Mouse (Mus musculus): ENCODE measurements around the gene Mrpl42. TPM values are rescaled to one million over a fixed set of nuclear protein-coding genes. Genes with fewer than 3 reads are reported as not detected.
"Not testable (repeated sequence)": the region's sequence is repeated elsewhere in the genome, so short reads cannot be mapped to it uniquely, and the experiment has no call there.

Mrpl42 gene
- 27.3 and 27.8 TPM in 2 replicates for polyA plus RNA-seq (2012; rRNA removed)

- peak; percentile 39 to 86 for DNase-seq (ENCODE audit: low read depth in 1 of 2, low spot score in 2 of 2)
- peak; percentile 56; the same call in 1 of the 2 replicates for TF ChIP-seq POLR2A (IDR thresholded peaks at IDR 0.05; ENCODE audit: low read depth, low read length)
- no peak for TF ChIP-seq CTCF (IDR thresholded peaks at IDR 0.05; ENCODE audit: extremely low read depth, insufficient read depth, insufficient read length, insufficient replicate concordance)
- no peaks in the 10 kb centered on the region for H3K27me3 ChIP-seq (ENCODE audit: control insufficient read depth, insufficient read depth, low read length)
- peak within 1 kb of the TSS; percentile 85 for H3K27ac ChIP-seq (ENCODE audit: insufficient read depth, low read length)
- H3K36me3 ChIP-seq (ENCODE audit: control insufficient read depth, insufficient read depth, low read length): no peaks in the 10 kb centered on the region; the same call in 1 of the 2 replicates
- WGBS: under 1% methylated on average over 35 of the region's 35 CpGs
- peaks cover 2% of the 10 kb centered on the region; the same call in 1 of the 2 replicates for H3K4me1 ChIP-seq (ENCODE audit: control insufficient read depth, insufficient read depth, insufficient read length)
- H3K4me3 ChIP-seq (ENCODE audit: extremely low read depth, insufficient read depth, insufficient read length): peak within 1 kb of the TSS; percentile 96
These were observed at the start of gene Mrpl42 for GRCm38 (mm10) chr10:95501463-95502081. Mrpl42 (minus strand) TSS chr10:95501940.

GRCm38 (mm10) chr10:95550506-95550905 is 48.8 kb upstream of the Mrpl42 start:
- no peak overlapping the region for H3K27ac ChIP-seq (ENCODE audit: insufficient read depth, low read length)
- 71% methylated on average over 1 of the region's 1 CpGs for WGBS
- no peak for DNase-seq (ENCODE audit: low read depth in 1 of 2, low spot score in 2 of 2)
- H3K4me1 ChIP-seq (ENCODE audit: control insufficient read depth, insufficient read depth, insufficient read length): peaks cover 3% of the 10 kb centered on the region; the same call in 1 of the 2 replicates
- H3K4me3 ChIP-seq (ENCODE audit: extremely low read depth, insufficient read depth, insufficient read length): no peak overlapping the region
- no peaks in the 10 kb centered on the region for H3K27me3 ChIP-seq (ENCODE audit: control insufficient read depth, insufficient read depth, low read length)
- TF ChIP-seq POLR2A (IDR thresholded peaks at IDR 0.05; ENCODE audit: low read depth, low read length) (no peak), CTCF (IDR thresholded peaks at IDR 0.05; ENCODE audit: extremely low read depth, insufficient read depth, insufficient read length, insufficient replicate concordance) (no peak)
- peaks cover 7% of the 10 kb centered on the region; the same call in 1 of the 2 replicates for H3K36me3 ChIP-seq (ENCODE audit: control insufficient read depth, insufficient read depth, low read length)

GRCm38 (mm10) chr10:95549080-95549479 is 47.3 kb upstream of the Mrpl42 start:
- DNase-seq (ENCODE audit: low read depth in 1 of 2, low spot score in 2 of 2); H3K27me3 ChIP-seq (ENCODE audit: control insufficient read depth, insufficient read depth, low read length); H3K4me1 ChIP-seq (ENCODE audit: control insufficient read depth, insufficient read depth, insufficient read length); H3K4me3 ChIP-seq (ENCODE audit: extremely low read depth, insufficient read depth, insufficient read length); H3K36me3 ChIP-seq (ENCODE audit: control insufficient read depth, insufficient read depth, low read length); H3K27ac ChIP-seq (ENCODE audit: insufficient read depth, low read length): not testable (repeated sequence)
- WGBS: 96% methylated on average over 5 of the region's 5 CpGs

- H3K36me3 ChIP-seq (ENCODE audit: control insufficient read depth, insufficient read depth, low read length): peaks cover 12% of the 10 kb centered on the region; the same call in 1 of the 2 replicates
- 62% methylated on average over 11 of the region's 11 CpGs for WGBS
- no peak overlapping the region for H3K27ac ChIP-seq (ENCODE audit: insufficient read depth, low read length)
- H3K4me1 ChIP-seq (ENCODE audit: control insufficient read depth, insufficient read depth, insufficient read length): peaks cover 3% of the 10 kb centered on the region; the same call in 1 of the 2 replicates
- no peak for DNase-seq (ENCODE audit: low read depth in 1 of 2, low spot score in 2 of 2)
- H3K4me3 ChIP-seq (ENCODE audit: extremely low read depth, insufficient read depth, insufficient read length): no peak overlapping the region
- no peaks in the 10 kb centered on the region for H3K27me3 ChIP-seq (ENCODE audit: control insufficient read depth, insufficient read depth, low read length)
- TF ChIP-seq POLR2A (IDR thresholded peaks at IDR 0.05; ENCODE audit: low read depth, low read length): no peak
- TF ChIP-seq CTCF (IDR thresholded peaks at IDR 0.05; ENCODE audit: extremely low read depth, insufficient read depth, insufficient read length, insufficient replicate concordance): no peak
These were observed 46.5 kb upstream of the Mrpl42 start for GRCm38 (mm10) chr10:95548154-95548826.

DNA sequence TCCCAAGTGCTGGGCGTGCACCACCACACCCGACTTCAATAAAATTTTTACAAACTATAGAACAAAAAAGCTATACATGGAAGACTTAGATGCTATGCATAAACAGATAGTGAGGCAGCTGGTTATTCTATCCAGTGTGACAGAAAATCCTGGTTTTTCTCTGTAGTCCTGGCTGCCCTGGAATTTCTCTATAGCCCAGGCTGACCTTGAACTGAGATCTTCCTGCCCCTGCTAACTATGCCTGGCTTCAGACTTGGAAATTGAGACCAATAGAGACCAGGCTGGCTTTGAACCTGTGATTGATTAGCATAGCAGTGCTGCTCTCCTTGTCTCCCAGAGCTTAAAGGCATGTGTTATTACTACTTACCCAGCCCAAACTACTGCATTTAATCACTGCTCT is 44.4 kb upstream of the Mrpl42 start:
- no peak overlapping the region for H3K4me3 ChIP-seq (ENCODE audit: extremely low read depth, insufficient read depth, insufficient read length)
- peaks cover 15% of the 10 kb centered on the region for H3K36me3 ChIP-seq (ENCODE audit: control insufficient read depth, insufficient read depth, low read length)
- no peak for DNase-seq (ENCODE audit: low read depth in 1 of 2, low spot score in 2 of 2)
- peaks cover 3% of the 10 kb centered on the region; the same call in 1 of the 2 replicates for H3K4me1 ChIP-seq (ENCODE audit: control insufficient read depth, insufficient read depth, insufficient read length)
- 95% methylated on average over 2 of the region's 2 CpGs for WGBS
- no peak overlapping the region for H3K27ac ChIP-seq (ENCODE audit: insufficient read depth, low read length)
- TF ChIP-seq CTCF (IDR thresholded peaks at IDR 0.05; ENCODE audit: extremely low read depth, insufficient read depth, insufficient read length, insufficient replicate concordance): no peak
- no peak for TF ChIP-seq POLR2A (IDR thresholded peaks at IDR 0.05; ENCODE audit: low read depth, low read length)
- no peaks in the 10 kb centered on the region for H3K27me3 ChIP-seq (ENCODE audit: control insufficient read depth, insufficient read depth, low read length)

GRCm38 (mm10) chr10:95545051-95545450 is 43.3 kb upstream of the Mrpl42 start:
- Histone ChIP-seq H3K27ac (ENCODE audit: insufficient read depth, low read length) (no peak overlapping the region), H3K4me1 (ENCODE audit: control insufficient read depth, insufficient read depth, insufficient read length) (peaks cover 3% of the 10 kb centered on the region; the same call in 1 of the 2 replicates), H3K27me3 (ENCODE audit: control insufficient read depth, insufficient read depth, low read length) (no peaks in the 10 kb centered on the region), H3K36me3 (ENCODE audit: control insufficient read depth, insufficient read depth, low read length) (peaks cover 15% of the 10 kb centered on the region), H3K4me3 (ENCODE audit: extremely low read depth, insufficient read depth, insufficient read length) (no peak overlapping the region)
- 83% methylated on average over 4 of the region's 4 CpGs for WGBS
- TF ChIP-seq POLR2A (IDR thresholded peaks at IDR 0.05; ENCODE audit: low read depth, low read length) (no peak), CTCF (IDR thresholded peaks at IDR 0.05; ENCODE audit: extremely low read depth, insufficient read depth, insufficient read length, insufficient replicate concordance) (no peak)
- DNase-seq (ENCODE audit: low read depth in 1 of 2, low spot score in 2 of 2): no peak

DNA sequence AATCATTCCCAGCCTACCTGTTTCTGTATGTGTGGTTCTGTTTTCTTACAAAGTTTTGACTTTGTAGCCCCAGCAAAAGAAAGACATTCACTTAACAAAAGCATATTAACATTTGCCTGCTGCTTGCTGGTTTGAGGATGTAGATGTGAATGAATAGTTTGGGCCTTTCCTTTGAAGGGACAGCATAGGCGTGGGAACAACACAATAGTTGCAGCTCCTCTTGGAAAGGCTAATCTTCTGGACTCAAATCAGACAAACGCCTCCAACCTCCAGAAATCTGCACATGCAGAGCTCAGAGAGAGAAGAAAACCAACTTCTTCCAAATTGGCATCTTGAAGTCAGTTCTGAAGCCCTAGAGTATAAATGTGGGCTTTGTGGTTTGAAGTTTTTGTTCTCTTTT is 42.9 kb upstream of the Mrpl42 start:
- H3K4me3 ChIP-seq (ENCODE audit: extremely low read depth, insufficient read depth, insufficient read length): no peak overlapping the region
- H3K27ac ChIP-seq (ENCODE audit: insufficient read depth, low read length): no peak overlapping the region
- peaks cover 3% of the 10 kb centered on the region; the same call in 1 of the 2 replicates for H3K4me1 ChIP-seq (ENCODE audit: control insufficient read depth, insufficient read depth, insufficient read length)
- DNase-seq (ENCODE audit: low read depth in 1 of 2, low spot score in 2 of 2): no peak
- WGBS: 78% methylated on average over 2 of the region's 2 CpGs
- TF ChIP-seq CTCF (IDR thresholded peaks at IDR 0.05; ENCODE audit: extremely low read depth, insufficient read depth, insufficient read length, insufficient replicate concordance) (no peak), POLR2A (IDR thresholded peaks at IDR 0.05; ENCODE audit: low read depth, low read length) (no peak)
- H3K36me3 ChIP-seq (ENCODE audit: control insufficient read depth, insufficient read depth, low read length): peaks cover 15% of the 10 kb centered on the region
- no peaks in the 10 kb centered on the region for H3K27me3 ChIP-seq (ENCODE audit: control insufficient read depth, insufficient read depth, low read length)
